Mouse (Mus musculus): ENCODE results near the gene Iqgap2. TPM values are rescaled to one million over a fixed set of nuclear protein-coding genes. Genes with fewer than 3 reads are reported as not detected.

Iqgap2 gene
- polyA plus RNA-seq, 1 experiment, result 44.1 TPM

- TF ChIP-seq POLR2A (IDR thresholded peaks at IDR 0.05; ENCODE audit: low read depth, low read length) (no peak), CTCF (IDR thresholded peaks at IDR 0.05; ENCODE audit: extremely low read depth, insufficient read length, insufficient replicate concordance, low read depth, low read length) (no peak)
- Histone ChIP-seq H3K27ac (ENCODE audit: insufficient read depth, low read depth, low read length) (no peak overlapping the region), H3K4me3 (ENCODE audit: low read depth, low read length) (no peak overlapping the region), H3K27me3 (ENCODE audit: control insufficient read depth, insufficient read depth, low read length) (no peaks in the 10 kb centered on the region), H3K4me1 (ENCODE audit: control insufficient read depth, insufficient read depth, insufficient read length, low read length) (no peaks in the 10 kb centered on the region), H3K36me3 (ENCODE audit: control insufficient read depth, insufficient read depth, low read length) (no peaks in the 10 kb centered on the region)
- WGBS, result 62% methylated on average over 6 of the region's 6 CpGs
Measured at GRCm38 (mm10) chr13:95608416-95609087, 283.2 kb downstream of the Iqgap2 start.

DNA sequence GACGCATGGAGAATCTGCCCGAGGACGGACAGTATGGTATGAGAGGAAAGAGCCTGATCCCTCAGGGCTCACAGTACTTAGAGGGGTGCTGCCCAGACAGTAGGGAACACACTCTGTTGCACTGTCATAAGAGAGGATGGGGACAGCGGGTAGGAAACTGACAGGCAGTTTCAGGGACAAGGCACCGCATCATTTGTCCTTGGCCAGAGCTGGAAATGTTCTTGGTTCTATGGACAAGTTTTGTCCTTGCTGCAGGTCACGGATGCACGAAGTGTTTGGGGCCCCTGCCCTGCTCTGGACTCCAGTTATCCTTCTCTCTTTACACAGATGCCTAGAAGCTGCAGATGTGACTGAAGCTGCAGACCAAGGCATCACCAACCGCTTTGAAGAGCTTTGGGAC, 284.7 kb downstream of the Iqgap2 start:
- H3K36me3 ChIP-seq (ENCODE audit: control insufficient read depth, insufficient read depth, low read length), result no peaks in the 10 kb centered on the region
- 90% methylated on average over 8 of the region's 8 CpGs for WGBS
- no peak overlapping the region for H3K27ac ChIP-seq (ENCODE audit: insufficient read depth, low read depth, low read length)
- no peak overlapping the region for H3K4me3 ChIP-seq (ENCODE audit: low read depth, low read length)
- no peaks in the 10 kb centered on the region for H3K4me1 ChIP-seq (ENCODE audit: control insufficient read depth, insufficient read depth, insufficient read length, low read length)
- TF ChIP-seq CTCF (IDR thresholded peaks at IDR 0.05; ENCODE audit: extremely low read depth, insufficient read length, insufficient replicate concordance, low read depth, low read length) (no peak), POLR2A (IDR thresholded peaks at IDR 0.05; ENCODE audit: low read depth, low read length) (no peak)
- H3K27me3 ChIP-seq (ENCODE audit: control insufficient read depth, insufficient read depth, low read length), result no peaks in the 10 kb centered on the region

DNA sequence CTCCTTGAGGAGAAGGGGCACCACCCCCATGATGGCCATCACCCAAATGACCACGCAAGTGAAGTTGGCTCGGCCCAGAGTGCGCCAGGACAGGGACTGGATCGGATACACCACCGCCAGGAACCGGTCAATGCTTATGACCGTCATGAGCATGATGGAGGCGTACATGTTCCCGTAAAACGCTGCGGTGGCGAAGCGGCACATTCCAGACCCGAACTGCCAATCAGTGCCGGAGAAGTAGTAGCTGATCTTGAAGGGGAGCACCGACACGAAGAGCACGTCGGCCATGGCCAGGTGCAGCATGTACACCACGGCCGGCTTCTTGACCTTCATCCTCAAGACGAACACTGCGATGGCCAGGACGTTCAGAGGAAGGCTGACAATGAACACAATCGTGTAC, 287.4 kb downstream of the Iqgap2 start:
- no peak overlapping the region for H3K4me3 ChIP-seq (ENCODE audit: low read depth, low read length)
- TF ChIP-seq POLR2A (IDR thresholded peaks at IDR 0.05; ENCODE audit: low read depth, low read length) (no peak), CTCF (IDR thresholded peaks at IDR 0.05; ENCODE audit: extremely low read depth, insufficient read length, insufficient replicate concordance, low read depth, low read length) (no peak)
- 96% methylated on average over 25 of the region's 25 CpGs for WGBS

DNA sequence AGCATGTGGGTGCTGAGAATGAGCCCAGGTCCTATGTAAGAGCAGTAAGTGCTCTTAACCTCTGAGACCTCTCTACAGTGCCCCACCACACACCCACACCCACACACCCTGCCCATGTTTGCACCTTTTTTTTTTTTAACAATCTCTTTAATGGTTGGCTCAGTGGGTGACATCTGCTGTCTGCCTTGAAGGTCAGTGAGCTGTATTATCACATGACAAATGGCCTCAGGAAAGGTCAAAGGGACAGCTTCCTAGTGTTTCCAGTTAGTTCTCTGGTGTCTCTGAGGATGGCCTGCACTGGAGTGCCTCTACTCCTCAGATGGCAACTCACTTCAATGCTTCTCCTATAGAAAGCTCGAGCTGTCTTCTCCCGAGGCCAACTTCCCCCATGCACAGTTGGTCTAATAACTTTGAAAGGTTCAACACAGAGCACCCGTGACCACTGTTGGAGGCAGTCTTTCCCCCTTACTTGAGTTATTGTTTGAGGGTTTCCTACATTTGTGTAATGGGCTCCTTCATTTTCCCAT, 291.8 kb downstream of the Iqgap2 start:
- 81% methylated on average over 3 of the region's 3 CpGs for WGBS
- no peaks in the 10 kb centered on the region for H3K27me3 ChIP-seq (ENCODE audit: control insufficient read depth, insufficient read depth, low read length)
- no peaks in the 10 kb centered on the region for H3K36me3 ChIP-seq (ENCODE audit: control insufficient read depth, insufficient read depth, low read length)
- no peak for TF ChIP-seq POLR2A (IDR thresholded peaks at IDR 0.05; ENCODE audit: low read depth, low read length)
- TF ChIP-seq CTCF (IDR thresholded peaks at IDR 0.05; ENCODE audit: extremely low read depth, insufficient read length, insufficient replicate concordance, low read depth, low read length), result no peak
- no peak overlapping the region for H3K4me3 ChIP-seq (ENCODE audit: low read depth, low read length)
- H3K4me1 ChIP-seq (ENCODE audit: control insufficient read depth, insufficient read depth, insufficient read length, low read length), result no peaks in the 10 kb centered on the region
- no peak overlapping the region for H3K27ac ChIP-seq (ENCODE audit: insufficient read depth, low read depth, low read length)

More for the DNA sequence above, 287.4 kb downstream of the Iqgap2 start:
- H3K4me1 ChIP-seq (ENCODE audit: control insufficient read depth, insufficient read depth, insufficient read length, low read length), result no peaks in the 10 kb centered on the region
- H3K27ac ChIP-seq (ENCODE audit: insufficient read depth, low read depth, low read length), result no peak overlapping the region
- no peaks in the 10 kb centered on the region for H3K27me3 ChIP-seq (ENCODE audit: control insufficient read depth, insufficient read depth, low read length)
- no peaks in the 10 kb centered on the region for H3K36me3 ChIP-seq (ENCODE audit: control insufficient read depth, insufficient read depth, low read length)

DNA sequence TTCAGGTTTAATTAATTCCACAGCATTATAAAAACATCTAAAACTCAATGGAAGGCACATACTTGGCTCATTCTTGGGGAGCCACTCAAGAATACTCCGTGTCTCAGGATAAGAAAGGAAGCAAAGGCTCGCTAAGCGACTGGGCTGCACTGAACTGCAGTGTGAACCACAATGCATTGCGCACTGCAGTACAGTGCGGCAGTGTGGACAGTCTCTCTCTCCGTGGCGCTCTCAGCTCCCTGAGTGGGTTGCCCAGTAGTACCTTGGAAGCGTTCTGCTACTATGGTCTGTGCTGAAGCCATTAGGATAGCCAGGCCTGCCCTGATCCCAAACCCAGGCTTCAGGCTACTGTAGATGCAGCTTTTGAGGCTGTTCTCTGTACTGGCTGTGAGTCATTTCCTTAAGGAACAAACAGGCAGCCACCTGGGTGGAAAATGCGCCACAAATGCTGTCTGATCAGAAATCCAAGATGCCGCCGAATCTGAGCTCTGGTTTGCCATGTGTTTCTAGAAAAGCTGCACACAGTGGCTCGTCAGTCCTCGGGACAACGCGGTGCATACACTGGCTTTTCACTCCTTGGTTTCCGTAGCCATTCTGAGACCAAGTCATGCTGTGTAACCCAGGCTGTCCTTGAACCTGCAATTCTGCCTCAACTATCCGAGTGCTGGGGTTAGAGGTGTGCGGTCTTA, 293.3 kb downstream of the Iqgap2 start:
- Histone ChIP-seq H3K4me3 (ENCODE audit: low read depth, low read length) (no peak overlapping the region), H3K4me1 (ENCODE audit: control insufficient read depth, insufficient read depth, insufficient read length, low read length) (no peaks in the 10 kb centered on the region), H3K36me3 (ENCODE audit: control insufficient read depth, insufficient read depth, low read length) (no peaks in the 10 kb centered on the region), H3K27ac (ENCODE audit: insufficient read depth, low read depth, low read length) (no peak overlapping the region), H3K27me3 (ENCODE audit: control insufficient read depth, insufficient read depth, low read length) (no peaks in the 10 kb centered on the region)
- 85% methylated on average over 18 of the region's 18 CpGs for WGBS
- TF ChIP-seq POLR2A (IDR thresholded peaks at IDR 0.05; ENCODE audit: low read depth, low read length) (no peak), CTCF (IDR thresholded peaks at IDR 0.05; ENCODE audit: extremely low read depth, insufficient read length, insufficient replicate concordance, low read depth, low read length) (no peak)

DNA sequence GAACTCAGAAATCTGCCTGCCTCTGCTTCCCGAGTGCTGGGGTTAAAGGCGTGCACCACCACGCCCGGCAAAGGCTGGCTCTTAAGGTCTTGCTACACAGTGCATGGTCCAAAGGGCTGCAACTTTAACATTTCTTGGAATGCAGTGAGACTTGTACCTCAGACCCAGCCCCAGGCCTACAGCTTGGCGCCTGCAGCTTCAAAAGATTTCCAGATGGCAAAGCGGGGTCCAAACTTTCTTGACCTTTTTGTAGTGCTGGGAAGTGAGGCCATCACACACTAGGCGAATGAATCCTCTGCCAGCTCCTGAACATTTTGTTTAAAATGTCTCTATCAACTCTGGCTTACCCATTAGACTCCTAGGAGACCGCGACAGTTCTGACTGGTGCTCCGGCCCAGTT, 294.1 kb downstream of the Iqgap2 start:
- Histone ChIP-seq H3K4me1 (ENCODE audit: control insufficient read depth, insufficient read depth, insufficient read length, low read length) (no peaks in the 10 kb centered on the region), H3K4me3 (ENCODE audit: low read depth, low read length) (no peak overlapping the region), H3K27me3 (ENCODE audit: control insufficient read depth, insufficient read depth, low read length) (no peaks in the 10 kb centered on the region), H3K27ac (ENCODE audit: insufficient read depth, low read depth, low read length) (no peak overlapping the region), H3K36me3 (ENCODE audit: control insufficient read depth, insufficient read depth, low read length) (no peaks in the 10 kb centered on the region)
- TF ChIP-seq CTCF (IDR thresholded peaks at IDR 0.05; ENCODE audit: extremely low read depth, insufficient read length, insufficient replicate concordance, low read depth, low read length) (no peak), POLR2A (IDR thresholded peaks at IDR 0.05; ENCODE audit: low read depth, low read length) (no peak)
- WGBS, result 79% methylated on average over 10 of the region's 10 CpGs

- H3K27ac ChIP-seq (ENCODE audit: insufficient read depth, low read depth, low read length), result no peak overlapping the region
- no peak for TF ChIP-seq CTCF (IDR thresholded peaks at IDR 0.05; ENCODE audit: extremely low read depth, insufficient read length, insufficient replicate concordance, low read depth, low read length)
- no peak for TF ChIP-seq POLR2A (IDR thresholded peaks at IDR 0.05; ENCODE audit: low read depth, low read length)
- WGBS, result 93% methylated on average over 7 of the region's 7 CpGs
- H3K36me3 ChIP-seq (ENCODE audit: control insufficient read depth, insufficient read depth, low read length), result no peaks in the 10 kb centered on the region
- H3K27me3 ChIP-seq (ENCODE audit: control insufficient read depth, insufficient read depth, low read length), result no peaks in the 10 kb centered on the region
- H3K4me1 ChIP-seq (ENCODE audit: control insufficient read depth, insufficient read depth, insufficient read length, low read length), result no peaks in the 10 kb centered on the region
- H3K4me3 ChIP-seq (ENCODE audit: low read depth, low read length), result no peak overlapping the region
Measured at GRCm38 (mm10) chr13:95596689-95597088, 295.0 kb downstream of the Iqgap2 start.
